Mouse (Mus musculus): ENCODE results near the gene Cass4. TPM values are rescaled to one million over a fixed set of nuclear protein-coding genes. Genes with fewer than 3 reads are reported as not detected.
A peak's percentile ranks its signal among the peaks of the same experiment; 100 is the strongest.

The Cass4 gene
- polyA plus RNA-seq, 1 experiment from 2014 or later: 1.1 TPM

DNA sequence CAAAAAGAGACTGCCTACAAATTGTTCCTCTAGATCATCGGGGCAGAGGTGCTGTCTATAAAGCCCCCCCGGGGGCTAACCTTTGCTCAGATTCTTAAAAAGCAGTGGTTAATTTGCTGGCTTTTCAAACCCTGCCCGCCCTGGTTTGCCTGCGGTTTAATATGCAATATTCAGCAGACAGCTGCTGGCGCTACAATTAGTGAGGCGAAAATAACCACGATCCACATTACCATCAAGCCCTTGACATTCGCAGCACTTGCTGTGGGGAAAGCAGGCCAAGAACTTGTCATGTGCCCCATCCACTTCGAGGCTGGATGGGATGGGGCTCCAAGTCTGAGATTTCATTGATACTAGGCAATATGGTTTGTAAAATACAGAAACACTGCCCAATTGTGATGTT lies 40.4 kb upstream of the Cass4 start:
- H3K9ac ChIP-seq (ENCODE audit: low read depth, low read length): no peak overlapping the region
- no peak overlapping the region for H3K4me3 ChIP-seq (ENCODE audit: low read depth, low read length)
- no peaks in the 10 kb centered on the region for H3K27me3 ChIP-seq (replicated peaks; ENCODE audit: control insufficient read depth, insufficient read depth, low read length)
- H3K4me2 ChIP-seq (ENCODE audit: low read depth, low read length): no peak overlapping the region
- peaks cover 44% of the 10 kb centered on the region for H3K36me3 ChIP-seq (ENCODE audit: control insufficient read depth, insufficient read depth, low read length)
- H3K4me1 ChIP-seq (ENCODE audit: control insufficient read depth, insufficient read depth, low read length): no peaks in the 10 kb centered on the region
- ATAC-seq (ENCODE audit: low read depth) (no peak), DNase-seq (ENCODE audit: low spot score) (no peak)
- no peak overlapping the region for H3K27ac ChIP-seq (replicated peaks; ENCODE audit: low read depth, low read length)
- WGBS: 78% methylated on average over 9 of the region's 9 CpGs
- no peaks in the 10 kb centered on the region for H3K9me3 ChIP-seq (ENCODE audit: control insufficient read depth, low read length)

DNA sequence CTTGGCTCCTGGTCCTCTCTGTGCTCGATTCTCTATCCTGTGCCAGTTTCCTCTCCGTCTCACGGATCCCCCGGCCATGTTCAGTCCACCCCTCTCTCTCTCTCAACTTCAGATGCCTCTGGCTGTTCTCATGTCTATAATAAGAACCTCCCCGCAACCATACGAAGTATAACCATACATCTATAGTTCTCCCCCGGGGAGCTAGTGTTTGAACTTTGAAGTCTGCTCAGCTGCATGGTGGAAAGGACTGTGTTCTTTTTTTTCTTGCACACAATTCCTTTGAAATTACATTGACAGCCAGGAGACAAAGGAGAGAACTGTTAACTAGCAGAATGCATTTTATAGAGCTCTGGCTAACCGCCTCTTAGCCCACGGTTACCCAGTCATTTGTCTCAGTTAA lies 38.8 kb upstream of the Cass4 start:
- no peaks in the 10 kb centered on the region for H3K4me1 ChIP-seq (ENCODE audit: control insufficient read depth, insufficient read depth, low read length)
- H3K9ac ChIP-seq (ENCODE audit: low read depth, low read length): no peak overlapping the region
- no peaks in the 10 kb centered on the region for H3K9me3 ChIP-seq (ENCODE audit: control insufficient read depth, low read length)
- ATAC-seq (ENCODE audit: low read depth): no peak
- no peak for DNase-seq (ENCODE audit: low spot score)
- no peak overlapping the region for H3K4me2 ChIP-seq (ENCODE audit: low read depth, low read length)
- peaks cover 60% of the 10 kb centered on the region for H3K36me3 ChIP-seq (ENCODE audit: control insufficient read depth, insufficient read depth, low read length)
- WGBS: 61% methylated on average over 9 of the region's 9 CpGs
- H3K27me3 ChIP-seq (replicated peaks; ENCODE audit: control insufficient read depth, insufficient read depth, low read length): no peaks in the 10 kb centered on the region
- H3K27ac ChIP-seq (replicated peaks; ENCODE audit: low read depth, low read length): no peak overlapping the region
- H3K4me3 ChIP-seq (ENCODE audit: low read depth, low read length): no peak overlapping the region

DNA sequence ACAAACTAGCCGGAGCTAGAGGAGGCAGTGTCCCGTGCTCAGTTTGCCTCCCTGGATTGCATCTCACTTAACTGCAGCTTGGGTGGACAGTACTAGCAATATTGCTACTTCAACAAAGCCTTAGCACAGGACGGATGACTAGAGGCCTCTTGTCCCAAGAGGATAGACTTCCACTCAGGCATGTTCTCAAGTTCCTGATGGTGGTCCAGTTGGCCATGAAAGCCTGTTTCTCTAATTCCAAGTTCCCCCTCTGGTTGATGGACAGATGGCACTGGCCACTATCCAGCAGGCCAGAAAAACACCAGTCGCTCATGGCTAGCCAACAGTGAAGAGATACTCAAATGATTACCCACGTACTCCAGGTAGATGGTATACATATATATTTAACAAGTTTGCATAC lies 37.8 kb upstream of the Cass4 start:
- no peak overlapping the region for H3K4me3 ChIP-seq (ENCODE audit: low read depth, low read length)
- H3K27me3 ChIP-seq (replicated peaks; ENCODE audit: control insufficient read depth, insufficient read depth, low read length): no peaks in the 10 kb centered on the region
- H3K4me2 ChIP-seq (ENCODE audit: low read depth, low read length): no peak overlapping the region
- H3K36me3 ChIP-seq (ENCODE audit: control insufficient read depth, insufficient read depth, low read length): peaks cover 70% of the 10 kb centered on the region
- ATAC-seq (ENCODE audit: low read depth) (no peak), DNase-seq (ENCODE audit: low spot score) (no peak)
- no peak overlapping the region for H3K9ac ChIP-seq (ENCODE audit: low read depth, low read length)
- no peaks in the 10 kb centered on the region for H3K4me1 ChIP-seq (ENCODE audit: control insufficient read depth, insufficient read depth, low read length)
- H3K27ac ChIP-seq (replicated peaks; ENCODE audit: low read depth, low read length): no peak overlapping the region
- WGBS: 81% methylated on average over 5 of the region's 5 CpGs
- no peaks in the 10 kb centered on the region for H3K9me3 ChIP-seq (ENCODE audit: control insufficient read depth, low read length)

DNA sequence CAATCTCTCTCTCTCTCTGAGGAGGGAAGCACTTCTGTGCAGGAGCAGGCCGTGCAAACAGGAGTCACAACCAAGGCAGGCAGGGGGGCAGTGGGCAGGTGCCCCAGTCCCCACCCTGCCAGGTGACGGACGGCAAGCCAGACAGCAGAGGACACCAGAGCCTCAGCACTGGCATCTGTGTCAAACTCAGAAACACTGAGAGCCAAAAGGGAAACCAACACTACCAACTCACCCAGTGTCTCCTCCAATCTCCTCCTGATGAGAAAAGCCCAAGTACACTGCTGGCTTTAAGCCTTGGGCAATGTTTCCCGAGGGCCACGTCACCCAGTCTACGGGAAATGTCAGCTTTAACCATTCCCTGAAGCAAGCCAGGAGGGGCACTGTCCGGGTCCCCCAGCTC lies 30.4 kb upstream of the Cass4 start:
- peaks cover 82% of the 10 kb centered on the region for H3K36me3 ChIP-seq (ENCODE audit: control insufficient read depth, insufficient read depth, low read length)
- H3K27me3 ChIP-seq (replicated peaks; ENCODE audit: control insufficient read depth, insufficient read depth, low read length): no peaks in the 10 kb centered on the region
- no peaks in the 10 kb centered on the region for H3K4me1 ChIP-seq (ENCODE audit: control insufficient read depth, insufficient read depth, low read length)
- no peak overlapping the region for H3K4me3 ChIP-seq (ENCODE audit: low read depth, low read length)
- no peaks in the 10 kb centered on the region for H3K9me3 ChIP-seq (ENCODE audit: control insufficient read depth, low read length)
- H3K27ac ChIP-seq (replicated peaks; ENCODE audit: low read depth, low read length): no peak overlapping the region
- no peak for DNase-seq (ENCODE audit: low spot score)
- H3K9ac ChIP-seq (ENCODE audit: low read depth, low read length): no peak overlapping the region
- WGBS: 87% methylated on average over 7 of the region's 7 CpGs
- no peak for ATAC-seq (ENCODE audit: low read depth)
- no peak overlapping the region for H3K4me2 ChIP-seq (ENCODE audit: low read depth, low read length)

DNA sequence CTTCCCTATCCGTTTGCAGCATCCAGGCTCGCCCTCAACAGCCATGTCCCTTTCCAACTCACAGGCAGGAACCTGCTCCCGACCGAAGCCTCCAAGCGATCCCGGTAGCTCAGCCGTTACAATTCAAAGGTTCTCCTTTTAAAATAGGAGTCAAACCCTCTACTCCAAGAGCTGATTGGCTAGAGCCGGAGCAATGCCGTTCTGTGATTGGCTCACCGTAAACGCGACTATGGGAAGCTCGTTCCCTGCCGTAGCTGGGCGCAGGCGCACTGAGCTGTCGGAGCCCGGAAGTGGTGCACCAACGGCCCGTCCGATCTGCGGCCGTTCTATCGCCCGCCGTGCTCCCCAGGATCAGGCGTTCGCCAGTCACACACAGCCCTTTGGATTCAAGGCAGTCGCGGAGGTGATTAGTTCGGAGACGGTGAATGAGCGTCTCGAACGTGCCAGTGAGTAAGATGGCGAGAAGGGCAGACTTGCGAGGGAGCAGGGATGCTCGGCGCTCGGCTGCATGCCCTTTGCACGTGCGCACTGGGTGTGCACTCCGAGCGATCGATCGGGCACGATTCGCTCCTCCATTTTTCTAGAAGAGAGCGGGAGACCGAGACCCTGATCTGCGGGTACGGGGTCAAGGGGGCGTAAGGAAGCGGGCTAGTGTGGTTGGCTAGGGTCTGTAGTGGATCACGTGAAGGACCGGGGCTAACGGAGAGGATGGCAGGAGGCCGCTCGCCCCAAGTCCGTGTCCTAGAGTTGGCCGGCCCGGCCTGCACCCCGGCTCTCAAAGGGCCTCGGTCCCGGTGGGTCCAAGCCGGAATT lies 23.0 kb upstream of the Cass4 start, which contains the start of the genes Aurka and Cstf1:
Gene Aurka (minus strand): TSS at position 125 of the 813 bp plus-strand sequence.
Gene Cstf1 (plus strand): TSS at position 271 of the 813 bp plus-strand sequence.
- Histone ChIP-seq H3K36me3 (ENCODE audit: control insufficient read depth, insufficient read depth, low read length) (peaks cover 39% of the 10 kb centered on the region), H3K27ac (replicated peaks; ENCODE audit: low read depth, low read length) (peak within 1 kb of the TSS; percentile 80), H3K4me3 (ENCODE audit: low read depth, low read length) (peak within 1 kb of the TSS; percentile 95), H3K9ac (ENCODE audit: low read depth, low read length) (peak within 1 kb of the TSS; percentile 92), H3K4me2 (ENCODE audit: low read depth, low read length) (peak within 1 kb of the TSS; percentile 78), H3K9me3 (ENCODE audit: control insufficient read depth, low read length) (no peaks in the 10 kb centered on the region), H3K4me1 (ENCODE audit: control insufficient read depth, insufficient read depth, low read length) (peaks cover 18% of the 10 kb centered on the region), H3K27me3 (replicated peaks; ENCODE audit: control insufficient read depth, insufficient read depth, low read length) (no peaks in the 10 kb centered on the region)
- DNase-seq (ENCODE audit: low spot score) (peak; percentile 98), ATAC-seq (ENCODE audit: low read depth) (peak; percentile 98)
- WGBS: under 1% methylated on average over 55 of the region's 66 CpGs

DNA sequence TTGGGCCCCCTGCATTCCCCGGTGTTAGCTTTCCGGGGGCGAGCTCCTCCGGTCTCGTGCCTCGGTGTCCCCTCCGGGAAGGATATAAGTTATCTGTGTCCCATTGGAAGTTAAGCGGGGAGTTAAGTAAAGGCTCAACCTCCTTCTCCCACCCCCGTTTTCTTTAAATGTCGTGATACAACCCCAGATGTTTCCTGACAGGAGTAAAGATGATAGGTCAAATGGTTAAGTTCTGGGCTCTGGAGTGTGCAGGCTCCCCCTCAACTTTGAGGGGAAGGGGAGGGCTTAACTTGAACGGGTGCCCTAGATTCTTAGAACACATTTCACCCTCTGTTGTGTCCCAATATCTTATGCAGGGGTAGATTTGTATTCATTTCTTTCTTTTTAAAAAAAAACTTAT lies 22.3 kb upstream of the Cass4 start:
- Histone ChIP-seq H3K27ac (replicated peaks; ENCODE audit: low read depth, low read length) (peak overlapping the region; percentile 80), H3K36me3 (ENCODE audit: control insufficient read depth, insufficient read depth, low read length) (peaks cover 42% of the 10 kb centered on the region), H3K9me3 (ENCODE audit: control insufficient read depth, low read length) (no peaks in the 10 kb centered on the region), H3K27me3 (replicated peaks; ENCODE audit: control insufficient read depth, insufficient read depth, low read length) (no peaks in the 10 kb centered on the region), H3K9ac (ENCODE audit: low read depth, low read length) (peak overlapping the region; percentile 92), H3K4me2 (ENCODE audit: low read depth, low read length) (peak overlapping the region; percentile 59), H3K4me1 (ENCODE audit: control insufficient read depth, insufficient read depth, low read length) (peaks cover 18% of the 10 kb centered on the region), H3K4me3 (ENCODE audit: low read depth, low read length) (peak overlapping the region; percentile 95)
- ATAC-seq (ENCODE audit: low read depth) (no peak), DNase-seq (ENCODE audit: low spot score) (no peak)
- WGBS: under 1% methylated on average over 6 of the region's 11 CpGs

DNA sequence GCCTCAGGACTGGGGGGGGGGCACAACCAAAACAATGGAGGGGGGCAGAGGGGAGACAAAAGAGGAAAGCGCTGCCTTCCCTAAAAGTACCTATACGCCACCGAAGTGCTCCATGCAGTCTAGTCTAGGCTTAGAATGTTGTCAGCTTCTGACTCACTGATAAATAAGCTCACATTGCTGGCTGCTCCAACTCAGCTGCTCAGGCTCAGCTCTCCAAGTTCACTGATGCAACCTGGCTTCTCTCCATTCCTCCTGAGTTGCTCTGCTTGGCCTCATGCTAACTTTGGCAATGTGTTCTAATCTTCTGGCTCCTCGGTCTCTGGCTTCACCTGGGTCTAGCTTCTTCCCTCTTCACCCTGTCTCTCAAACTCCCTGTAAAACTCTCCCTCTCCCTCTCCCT lies 17.0 kb upstream of the Cass4 start:
- Histone ChIP-seq H3K9ac (ENCODE audit: low read depth, low read length) (no peak overlapping the region), H3K36me3 (ENCODE audit: control insufficient read depth, insufficient read depth, low read length) (peaks cover 87% of the 10 kb centered on the region), H3K4me3 (ENCODE audit: low read depth, low read length) (no peak overlapping the region), H3K4me2 (ENCODE audit: low read depth, low read length) (no peak overlapping the region), H3K27ac (replicated peaks; ENCODE audit: low read depth, low read length) (no peak overlapping the region), H3K27me3 (replicated peaks; ENCODE audit: control insufficient read depth, insufficient read depth, low read length) (no peaks in the 10 kb centered on the region), H3K4me1 (ENCODE audit: control insufficient read depth, insufficient read depth, low read length) (peaks cover 6% of the 10 kb centered on the region), H3K9me3 (ENCODE audit: control insufficient read depth, low read length) (no peaks in the 10 kb centered on the region)
- ATAC-seq (ENCODE audit: low read depth) (0 out of 2 replicates have a peak, but pooled peaks have one; percentile 9), DNase-seq (ENCODE audit: low spot score) (no peak)
- 93% methylated on average over 4 of the region's 4 CpGs for WGBS

DNA sequence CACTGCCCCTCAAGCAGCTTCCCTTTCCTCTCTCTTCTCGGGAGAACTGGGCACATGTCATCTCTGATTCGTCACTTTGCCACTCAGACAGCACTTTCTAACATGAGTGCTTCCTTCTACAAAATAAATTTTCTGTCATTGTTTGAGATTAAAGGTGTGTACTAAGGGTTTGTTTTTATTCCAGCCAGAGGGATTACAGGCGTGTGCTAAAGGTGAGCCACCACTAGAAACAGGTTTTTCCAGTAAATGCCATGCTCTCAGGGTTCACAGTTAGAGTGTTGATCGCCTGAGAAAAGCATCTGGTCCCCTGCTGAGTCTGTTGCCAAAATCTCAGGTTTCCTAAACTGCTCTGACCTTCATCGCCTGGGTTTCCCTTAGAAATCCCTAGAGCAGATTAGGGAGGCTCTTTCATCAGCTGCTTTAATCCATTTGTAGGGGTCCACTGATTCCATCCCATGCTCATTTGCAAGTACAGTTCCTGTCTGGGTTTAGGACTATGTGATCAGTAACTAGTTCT lies 16.5 kb upstream of the Cass4 start:
- Histone ChIP-seq H3K9me3 (ENCODE audit: control insufficient read depth, low read length) (no peaks in the 10 kb centered on the region), H3K27ac (replicated peaks; ENCODE audit: low read depth, low read length) (no peak overlapping the region), H3K36me3 (ENCODE audit: control insufficient read depth, insufficient read depth, low read length) (peaks cover 92% of the 10 kb centered on the region), H3K4me1 (ENCODE audit: control insufficient read depth, insufficient read depth, low read length) (peaks cover 1% of the 10 kb centered on the region; the same call in 1 of the 2 replicates), H3K4me3 (ENCODE audit: low read depth, low read length) (no peak overlapping the region), H3K4me2 (ENCODE audit: low read depth, low read length) (no peak overlapping the region), H3K27me3 (replicated peaks; ENCODE audit: control insufficient read depth, insufficient read depth, low read length) (no peaks in the 10 kb centered on the region), H3K9ac (ENCODE audit: low read depth, low read length) (no peak overlapping the region)
- DNase-seq (ENCODE audit: low spot score) (peak; percentile 57), ATAC-seq (ENCODE audit: low read depth) (peak; percentile 82)
- WGBS: 47% methylated on average over 5 of the region's 5 CpGs

Measured in embryonic facial prominence, embryonic 14.5 days (tissue).